Comparison of ENCODE assay signal across 19 mouse cellular contexts in the genomic region with DNA sequence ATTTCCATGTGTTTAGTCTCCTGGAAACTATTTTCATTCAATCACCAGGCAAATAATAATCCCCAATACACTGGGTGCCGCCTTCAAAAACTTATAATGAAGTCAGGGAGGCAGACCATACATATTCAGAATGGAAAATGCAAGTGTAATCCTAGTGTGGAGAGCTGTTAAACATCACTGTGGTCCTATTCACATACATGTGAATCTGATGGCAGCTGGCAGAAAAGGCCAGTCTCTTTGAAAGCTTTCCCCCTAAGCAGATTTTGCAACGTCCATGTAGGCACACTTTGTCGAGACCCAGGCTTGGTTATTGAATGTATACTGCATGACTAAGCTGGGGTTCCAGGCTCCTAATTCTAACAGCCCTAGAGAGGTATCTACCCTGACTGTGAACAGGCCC. TPM values are rescaled to one million over a fixed set of nuclear protein-coding genes. Genes with fewer than 3 reads are reported as not detected.
DNase-seq lines count a peak whose midpoint lies in the region; ATAC-seq and TF ChIP-seq lines count a peak whose summit lies in the region.
"Had no signal": no experiment of that assay in that cellular context is flagged by ENCODE, and none has a peak within 500 bp of the region (broad histone marks: within the 10 kb centered on the region; RNA-seq: fewer than 3 reads in every experiment).

No protein-coding gene starts in this region.

- H3K4me3 ChIP-seq in midbrain, embryonic 11.5 days (ENCODE audit: low read depth, low read length): no peak overlapping the region
- no peak overlapping the region for H3K4me3 ChIP-seq in midbrain, embryonic 10.5 days
- H3K4me3 ChIP-seq in forebrain, embryonic 11.5 days (ENCODE audit: low read depth, low read length): no peak overlapping the region
- no peak overlapping the region for H3K4me3 ChIP-seq in forebrain, embryonic 15.5 days
- H3K4me3 ChIP-seq: embryonic facial prominence, embryonic 12.5 days; heart, adult 2 months; hindbrain, embryonic 10.5 days; intestine, embryonic 15.5 days had no signal

- no peak for DNase-seq in midbrain, embryonic 11.5 days (ENCODE audit: low spot score, missing footprints)
- no peak for DNase-seq in midbrain, embryonic 10.5 days (ENCODE audit: low spot score)
- DNase-seq in brain, embryonic 14.5 days (ENCODE audit: low read depth): peak; percentile 75
- DNase-seq in forebrain, embryonic 11.5 days (ENCODE audit: low spot score): no peak
- no peak for DNase-seq in left cerebral cortex, postnatal 10 days (ENCODE audit: extremely low spot score in 1 of 2, low spot score in 2 of 2)
- no peak for DNase-seq in lung, postnatal 10 days
- DNase-seq: adrenal gland, adult 2 months; adrenal gland, postnatal 25 days; cerebellum, adult 8-10 months; cerebellum, postnatal 14 days; embryo, embryonic 11 days; gastrocnemius, postnatal 10 days; heart, adult 2 months had no signal

- no peak overlapping the region for H3K27ac ChIP-seq in midbrain, embryonic 11.5 days (ENCODE audit: low read depth, low read length)
- no peak overlapping the region for H3K27ac ChIP-seq in midbrain, embryonic 10.5 days (replicated peaks)
- peak overlapping the region; percentile 70 for H3K27ac ChIP-seq in forebrain, embryonic 11.5 days (ENCODE audit: low read depth, low read length)
- peak overlapping the region; percentile 34; the same call in 1 of the 2 replicates for H3K27ac ChIP-seq in forebrain, embryonic 15.5 days (replicated peaks)
- H3K27ac ChIP-seq: embryonic facial prominence, embryonic 12.5 days; heart, adult 2 months; hindbrain, embryonic 10.5 days; hindbrain, embryonic 14.5 days; intestine, embryonic 15.5 days had no signal

- no peak for TF ChIP-seq POLR2A in brain, embryonic 14.5 days (IDR thresholded peaks at IDR 0.05; ENCODE audit: borderline replicate concordance, extremely low read depth, insufficient read depth, insufficient read length, poor library complexity, severe bottlenecking)

- H3K4me2 ChIP-seq in midbrain, embryonic 11.5 days: no peak overlapping the region
- no peak overlapping the region for H3K4me2 ChIP-seq in forebrain, embryonic 11.5 days (ENCODE audit: low read depth, low read length, severe bottlenecking)
- no peak overlapping the region for H3K4me2 ChIP-seq in forebrain, embryonic 15.5 days (replicated peaks)
- H3K4me2 ChIP-seq: embryonic facial prominence, embryonic 12.5 days; heart, embryonic 11.5 days; hindbrain, embryonic 14.5 days; intestine, embryonic 15.5 days had no signal

- no peaks in the 10 kb centered on the region for H3K9me3 ChIP-seq in midbrain, embryonic 11.5 days (ENCODE audit: control insufficient read depth, low read length)
- H3K9me3 ChIP-seq in midbrain, embryonic 10.5 days (replicated peaks): no peaks in the 10 kb centered on the region
- H3K9me3 ChIP-seq in forebrain, embryonic 11.5 days (ENCODE audit: control insufficient read depth, low read length): no peaks in the 10 kb centered on the region
- H3K9me3 ChIP-seq in forebrain, embryonic 15.5 days: no peaks in the 10 kb centered on the region
- H3K9me3 ChIP-seq: embryonic facial prominence, embryonic 12.5 days; hindbrain, embryonic 10.5 days; intestine, embryonic 15.5 days had no signal

- no peak for TF ChIP-seq CTCF in brain, embryonic 14.5 days (IDR thresholded peaks at IDR 0.05; ENCODE audit: borderline replicate concordance, extremely low read depth, insufficient read depth, insufficient read length)

- intact Hi-C loops in left cerebral cortex, postnatal 10 days (cut with DNase I): no loop called here

- WGBS in midbrain, embryonic 11.5 days: 36% methylated on average over 3 of the region's 3 CpGs
- WGBS in midbrain, embryonic 10.5 days: 67% methylated on average over 3 of the region's 3 CpGs
- WGBS in forebrain, embryonic 11.5 days: 39% methylated on average over 3 of the region's 3 CpGs
- 8% methylated on average over 3 of the region's 3 CpGs for WGBS in forebrain, embryonic 15.5 days

- 0 out of 2 replicates have a peak, but pooled peaks have one; percentile 11 for ATAC-seq in midbrain, embryonic 11.5 days (ENCODE audit: low FRiP score)
- ATAC-seq in forebrain, embryonic 11.5 days (replicated peaks; ENCODE audit: low FRiP score): peak; percentile 56
- ATAC-seq in forebrain, embryonic 15.5 days (replicated peaks): no peak
- ATAC-seq: intestine, embryonic 15.5 days had no signal

- no peaks in the 10 kb centered on the region for H3K4me1 ChIP-seq in midbrain, embryonic 11.5 days (ENCODE audit: control insufficient read depth, insufficient read depth, low read length)
- peaks cover 15% of the 10 kb centered on the region for H3K4me1 ChIP-seq in midbrain, embryonic 10.5 days
- H3K4me1 ChIP-seq in forebrain, embryonic 11.5 days (replicated peaks; ENCODE audit: control insufficient read depth, insufficient read depth, low read length): peaks cover 11% of the 10 kb centered on the region
- peaks cover 11% of the 10 kb centered on the region for H3K4me1 ChIP-seq in forebrain, embryonic 15.5 days
- H3K4me1 ChIP-seq: embryonic facial prominence, embryonic 12.5 days; intestine, embryonic 15.5 days had no signal

- no peak overlapping the region for H3K9ac ChIP-seq in midbrain, embryonic 11.5 days (ENCODE audit: low read length)
- H3K9ac ChIP-seq in forebrain, embryonic 11.5 days (ENCODE audit: low read length): no peak overlapping the region
- H3K9ac ChIP-seq in forebrain, embryonic 15.5 days (replicated peaks): no peak overlapping the region
- H3K9ac ChIP-seq: embryonic facial prominence, embryonic 12.5 days; hindbrain, embryonic 14.5 days; intestine, embryonic 15.5 days had no signal

- H3K27me3 ChIP-seq in midbrain, embryonic 11.5 days (ENCODE audit: control insufficient read depth, insufficient read depth, low read length): no peaks in the 10 kb centered on the region
- H3K27me3 ChIP-seq in midbrain, embryonic 10.5 days (ENCODE audit: low read depth, poor library complexity, severe bottlenecking): no peaks in the 10 kb centered on the region
- no peaks in the 10 kb centered on the region for H3K27me3 ChIP-seq in forebrain, embryonic 11.5 days (ENCODE audit: control insufficient read depth, insufficient read depth, low read length)
- no peaks in the 10 kb centered on the region for H3K27me3 ChIP-seq in forebrain, embryonic 15.5 days
- H3K27me3 ChIP-seq: embryonic facial prominence, embryonic 12.5 days; intestine, embryonic 15.5 days had no signal

- H3K36me3 ChIP-seq in midbrain, embryonic 11.5 days (ENCODE audit: control insufficient read depth, insufficient read depth, low read length): no peaks in the 10 kb centered on the region
- H3K36me3 ChIP-seq in midbrain, embryonic 10.5 days: no peaks in the 10 kb centered on the region
- no peaks in the 10 kb centered on the region for H3K36me3 ChIP-seq in forebrain, embryonic 11.5 days (ENCODE audit: control insufficient read depth, insufficient read depth, low read length)
- no peaks in the 10 kb centered on the region for H3K36me3 ChIP-seq in forebrain, embryonic 15.5 days
- H3K36me3 ChIP-seq: embryonic facial prominence, embryonic 12.5 days; hindbrain, embryonic 10.5 days; intestine, embryonic 15.5 days had no signal

RNA-seq across cellular contexts. Expression of gene Nid2, which starts 32.0 kb away (rescaled TPM):
- 30.0 and 32.2 TPM in 2 replicates for polyA plus RNA-seq in midbrain, embryonic 11.5 days (2014; fragmentation: Nextera tagmentation; extraction: Ambion mirVana)
- polyA plus RNA-seq in midbrain, embryonic 10.5 days (2016; fragmentation: Nextera tagmentation; extraction: Ambion mirVana): 41.0 and 41.6 TPM in 2 replicates
- 13.8 and 33.2 TPM in 2 replicates for polyA plus RNA-seq in brain, embryonic 14.5 days (2012; rRNA removed)
- 45.2 and 46.6 TPM in 2 replicates for polyA plus RNA-seq in forebrain, embryonic 11.5 days (2014; fragmentation: Nextera tagmentation; extraction: Ambion mirVana)
- 22.2 and 29.9 TPM in 2 replicates for polyA plus RNA-seq in forebrain, embryonic 15.5 days (2015; fragmentation: Nextera tagmentation; extraction: Ambion mirVana)
- total RNA-seq in left cerebral cortex, postnatal 10 days (2021): 10 to 100 TPM; 13.0 to 14.9 TPM

Comparison
In these comparisons a context has a peak if more than half of its experiments do, and no peak if none do; other contexts are left out.
1. H3K27ac ChIP-seq: peak in forebrain, embryonic 11.5 days (single experiment) and forebrain, embryonic 15.5 days (single experiment); none in midbrain, embryonic 11.5 days (single experiment) and midbrain, embryonic 10.5 days (single experiment).